Mouse (Mus musculus): ENCODE measurements at regions not wholly inside any gene's neighbourhood (a gene's known extent, or its start where the extent isn't known, plus 50 kb on each side); places are given as distances from the start of the nearest gene placed in this dataset.

GRCm38 (mm10) chr6:89256630-89257292 lies 105.7 kb downstream of the Plxna1 start:
- no peak for DNase-seq

- no peak for DNase-seq
Measured at GRCm38 (mm10) chr6:89257416-89257815, 105.0 kb downstream of the Plxna1 start.

GRCm38 (mm10) chr6:89258140-89258539 lies 104.3 kb downstream of the Plxna1 start:
- no peak for DNase-seq

GRCm38 (mm10) chr6:89259406-89259994 lies 102.9 kb downstream of the Plxna1 start:
- no peak for DNase-seq

- DNase-seq: no peak
Measured at GRCm38 (mm10) chr6:89262958-89263357, 99.5 kb downstream of the Plxna1 start.

- DNase-seq: no peak
Measured at GRCm38 (mm10) chr6:89265296-89265695, 97.1 kb downstream of the Plxna1 start.

Data from layer of hippocampus, postnatal 36 days (tissue).